Mouse (Mus musculus): ENCODE measurements around the gene Notch1. TPM values are rescaled to one million over a fixed set of nuclear protein-coding genes. Genes with fewer than 3 reads are reported as not detected.

The Notch1 gene
- total RNA-seq, 2 experiments from 2014 or later: 3.3 to 7.3 TPM

DNA sequence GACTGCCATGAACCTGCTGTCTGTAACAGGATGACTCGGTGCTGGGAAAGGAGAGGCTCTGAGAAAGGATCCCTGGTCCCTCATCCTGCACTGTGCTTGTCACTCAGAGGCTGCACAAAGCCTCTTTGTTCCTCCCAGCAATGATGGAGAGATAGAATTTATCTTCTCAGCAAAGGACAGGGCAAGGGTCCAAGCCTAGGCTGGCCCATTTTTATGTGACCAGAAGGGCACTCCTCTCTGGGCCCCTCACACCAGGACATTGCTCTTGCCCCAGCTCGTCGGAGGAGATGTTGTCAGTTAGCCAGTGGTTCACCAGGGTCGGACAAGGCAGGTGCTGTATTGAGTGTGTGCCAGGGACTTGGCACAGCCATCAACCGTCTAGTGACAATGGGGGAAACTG is 16.8 kb upstream of the Notch1 start:
- no peak for ATAC-seq (replicated peaks; ENCODE audit: low FRiP score, poor library complexity, severe bottlenecking)

DNA sequence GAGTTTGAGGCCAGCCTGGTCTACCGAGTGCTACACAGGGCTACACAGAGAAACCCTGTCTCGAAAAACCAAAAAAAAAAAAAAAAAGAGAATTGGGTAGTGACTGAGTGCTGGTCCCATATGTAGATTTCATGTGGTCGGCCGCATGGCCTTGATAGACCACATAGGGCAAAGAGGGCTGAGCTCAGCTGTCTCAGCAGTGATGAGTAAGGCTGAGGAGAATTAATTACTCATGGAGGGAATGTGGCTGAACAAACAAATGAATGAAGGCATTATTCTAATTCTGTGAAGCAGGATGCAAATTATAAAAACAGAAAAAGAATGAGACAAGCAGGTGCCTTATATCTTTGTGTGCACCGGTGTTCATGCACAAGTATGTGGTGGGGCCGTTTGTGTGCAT is 15.4 kb upstream of the Notch1 start:
- ATAC-seq (replicated peaks; ENCODE audit: low FRiP score, poor library complexity, severe bottlenecking): no peak

GRCm38 (mm10) chr2:26529881-26530280 is 13.4 kb upstream of the Notch1 start:
- ATAC-seq (replicated peaks; ENCODE audit: low FRiP score, poor library complexity, severe bottlenecking): no peak

DNA sequence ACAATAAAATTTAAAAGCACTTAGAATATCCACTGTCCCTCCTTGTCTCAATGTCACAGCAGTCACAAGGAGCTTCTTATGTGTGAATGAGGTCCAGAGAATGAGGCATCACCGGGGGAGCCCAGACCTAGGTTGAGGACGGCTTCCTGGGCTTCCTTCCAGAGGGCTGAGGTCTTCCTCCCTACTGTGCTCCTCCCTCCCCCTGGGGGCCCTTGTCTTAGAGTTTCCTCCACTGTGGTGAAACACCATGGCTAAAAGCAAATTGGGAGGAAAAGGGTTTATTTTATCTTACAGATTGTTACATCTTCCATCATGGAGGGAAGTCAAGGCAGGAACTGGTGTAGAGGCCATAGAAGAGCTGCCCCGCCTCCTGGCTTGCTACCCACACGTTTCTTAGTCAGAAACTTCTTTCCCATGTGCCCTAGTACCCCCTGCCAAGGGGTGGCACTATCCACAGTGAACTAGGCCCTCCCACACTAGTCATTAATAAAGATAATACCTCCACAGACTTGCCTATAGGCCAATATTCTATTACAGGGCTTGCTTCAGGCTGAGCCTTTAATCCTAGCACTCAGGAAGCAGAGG is 12.8 kb upstream of the Notch1 start:
- no peak for ATAC-seq (replicated peaks; ENCODE audit: low FRiP score, poor library complexity, severe bottlenecking)

DNA sequence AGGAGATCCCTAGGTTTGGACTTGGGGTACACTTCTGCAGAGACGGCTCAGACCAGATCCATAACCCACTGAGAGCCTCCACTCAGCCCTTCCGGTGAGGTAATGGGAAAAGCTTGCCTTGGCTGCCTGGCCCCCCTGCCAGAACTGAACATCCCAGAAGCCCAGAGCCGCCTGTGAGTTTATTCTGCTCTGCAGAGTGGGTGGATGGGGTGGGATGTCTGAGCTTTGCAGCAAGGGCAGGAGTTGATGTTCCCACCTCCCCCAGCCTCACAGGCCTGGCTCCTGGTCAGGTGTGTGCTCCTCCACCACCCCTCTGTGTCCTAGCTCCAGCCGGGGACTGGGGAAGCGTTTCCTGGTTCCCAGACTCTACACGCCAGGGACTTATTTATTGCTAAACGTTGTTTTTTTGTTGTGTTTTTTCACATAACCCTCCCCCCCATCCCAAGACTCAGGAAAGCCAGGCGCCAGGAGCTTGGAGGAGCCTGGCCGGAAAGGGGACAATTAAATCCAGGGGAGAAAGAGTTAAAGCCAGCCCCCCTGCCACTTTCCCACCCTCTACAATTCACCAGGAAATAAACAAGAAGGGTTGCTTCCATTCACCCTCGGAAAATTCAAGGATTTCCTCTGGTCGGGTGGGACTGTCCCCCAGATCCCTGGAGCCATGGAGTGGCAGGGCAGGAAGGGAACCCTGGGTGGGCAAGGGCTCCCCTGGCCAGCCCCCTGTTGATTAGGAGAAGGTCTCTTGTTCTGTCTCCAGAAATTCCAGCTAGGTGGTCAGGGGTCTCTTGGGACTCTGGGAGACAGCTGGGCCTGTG is 10.2 kb upstream of the Notch1 start:
- ATAC-seq (replicated peaks; ENCODE audit: low FRiP score, poor library complexity, severe bottlenecking): no peak

DNA sequence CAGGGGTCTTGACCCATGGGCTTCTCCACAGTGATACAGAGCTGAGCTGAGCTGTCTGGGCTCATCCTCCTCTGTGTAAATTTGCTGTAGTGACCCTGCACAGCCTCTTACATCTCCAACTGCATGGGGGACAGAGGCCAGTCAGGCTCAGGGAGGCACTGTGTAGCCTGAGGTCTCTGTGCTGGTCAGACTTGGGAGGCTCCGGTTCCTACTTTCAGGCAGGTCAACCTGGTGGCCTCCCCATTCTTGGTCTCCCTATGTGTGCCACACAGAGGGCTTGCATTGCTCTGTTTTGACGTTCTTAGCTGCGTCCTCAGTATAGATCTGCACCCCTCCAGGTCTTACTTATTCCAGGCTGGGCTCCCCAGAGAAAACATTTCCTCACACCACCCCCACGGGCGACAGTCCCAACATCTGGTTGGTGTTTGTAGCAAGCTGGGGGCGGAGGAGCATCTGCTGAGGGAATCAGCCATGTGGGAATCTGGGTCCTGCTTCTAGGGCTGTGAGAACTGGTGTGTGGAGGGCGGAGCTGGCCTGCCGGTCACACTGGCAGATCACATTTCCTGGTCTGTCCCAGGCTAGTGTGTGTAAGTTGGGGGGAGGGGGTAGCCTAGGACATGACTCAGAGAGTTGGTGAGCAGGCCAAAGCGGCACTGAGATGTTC is 9.0 kb upstream of the Notch1 start:
- ATAC-seq (replicated peaks; ENCODE audit: low FRiP score, poor library complexity, severe bottlenecking): no peak

- no peak for ATAC-seq (replicated peaks; ENCODE audit: low FRiP score, poor library complexity, severe bottlenecking)
Measured at GRCm38 (mm10) chr2:26522327-26522726, 5.9 kb upstream of the Notch1 start.

- no peak for ATAC-seq (replicated peaks; ENCODE audit: low FRiP score, poor library complexity, severe bottlenecking)
Measured at GRCm38 (mm10) chr2:26519753-26520152, 3.3 kb upstream of the Notch1 start.

DNA sequence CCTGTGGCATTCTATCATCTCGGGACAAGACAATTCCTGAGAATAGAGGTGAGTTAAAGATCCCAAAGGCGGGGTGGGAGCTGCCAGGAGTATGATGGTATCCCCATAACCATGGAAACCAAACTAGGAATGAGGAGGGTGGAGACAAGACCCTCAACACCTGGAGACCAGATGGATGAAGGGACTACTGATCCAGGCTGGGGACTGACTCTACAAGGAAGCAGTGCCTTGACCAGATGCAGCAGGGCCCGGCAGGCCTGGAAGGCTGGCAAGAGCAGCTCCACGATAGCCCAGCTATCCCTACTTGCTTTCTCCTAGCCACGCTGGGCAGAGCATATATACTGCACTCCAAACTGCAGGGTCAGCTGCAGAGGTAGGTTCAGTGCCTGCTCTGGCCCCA is 524 bp upstream of the Notch1 start:
- no peak for ATAC-seq (replicated peaks; ENCODE audit: low FRiP score, poor library complexity, severe bottlenecking)

- no peak for ATAC-seq (replicated peaks; ENCODE audit: low FRiP score, poor library complexity, severe bottlenecking)
Measured at GRCm38 (mm10) chr2:26515335-26515734, 1.1 kb downstream of the Notch1 start.

DNA sequence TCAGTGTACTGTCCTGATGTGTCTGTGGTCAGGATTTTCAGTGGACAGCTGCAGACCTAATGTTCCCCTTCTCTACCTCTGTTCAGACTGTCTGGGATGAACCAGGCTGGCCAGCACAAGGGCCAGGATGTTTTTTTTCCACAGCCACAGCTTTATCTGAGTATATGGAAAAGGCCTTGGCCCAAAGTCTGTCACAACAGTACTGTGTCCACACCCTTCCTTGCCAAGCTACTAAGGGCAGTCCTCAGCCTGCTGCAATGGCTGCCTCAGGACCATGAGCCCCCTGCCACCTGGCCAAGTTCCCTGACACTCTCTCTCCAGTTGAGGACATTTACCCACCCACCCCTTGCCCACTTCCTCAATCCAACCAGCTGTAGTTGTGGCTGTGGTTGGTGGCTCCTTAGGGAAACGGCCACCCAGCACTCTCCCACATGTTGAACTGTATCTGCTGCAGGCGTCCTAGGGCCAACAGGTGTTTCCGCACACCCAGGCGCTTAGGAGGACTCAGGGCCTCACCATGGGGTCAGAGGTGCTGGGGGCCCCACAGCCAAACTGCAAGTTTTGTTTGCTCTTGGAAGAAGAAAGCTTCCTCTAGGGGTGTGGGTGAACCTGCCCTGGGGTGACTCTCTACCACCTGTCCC is 3.2 kb downstream of the Notch1 start:
- no peak for ATAC-seq (replicated peaks; ENCODE audit: low FRiP score, poor library complexity, severe bottlenecking)

- ATAC-seq (replicated peaks; ENCODE audit: low FRiP score, poor library complexity, severe bottlenecking): no peak
Measured at GRCm38 (mm10) chr2:26508661-26509060, 7.8 kb downstream of the Notch1 start.

- no peak for ATAC-seq (replicated peaks; ENCODE audit: low FRiP score, poor library complexity, severe bottlenecking)
Measured at GRCm38 (mm10) chr2:26507961-26508391, 8.5 kb downstream of the Notch1 start.

- no peak for ATAC-seq (replicated peaks; ENCODE audit: low FRiP score, poor library complexity, severe bottlenecking)
Measured at GRCm38 (mm10) chr2:26507481-26507886, 9.0 kb downstream of the Notch1 start.

DNA sequence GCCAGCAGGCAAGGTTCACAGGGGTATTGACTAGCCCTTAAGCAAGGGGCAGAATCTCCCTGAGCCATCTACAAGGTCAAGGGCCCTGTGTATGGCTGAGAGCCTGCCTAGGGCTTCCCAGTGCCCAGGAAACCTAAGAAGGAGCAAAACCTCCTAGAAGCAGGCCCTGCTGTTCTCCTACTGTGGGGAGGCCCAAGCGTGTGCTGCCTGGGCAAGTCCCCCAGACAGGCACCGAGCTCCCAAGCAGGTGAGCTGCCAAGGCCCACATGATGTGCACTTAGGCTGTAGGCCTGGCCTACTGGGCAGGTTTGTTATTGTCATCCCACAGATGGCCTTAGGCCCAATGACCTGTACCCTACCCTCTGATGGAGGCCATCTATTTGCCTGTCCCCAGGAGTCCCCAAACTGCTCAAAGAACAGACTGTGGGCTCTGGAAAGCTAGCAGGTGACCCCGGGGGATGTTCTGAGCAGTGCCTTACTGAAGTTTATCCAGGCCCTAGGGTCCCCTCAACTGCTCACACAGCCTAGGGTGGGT is 9.7 kb downstream of the Notch1 start:
- no peak for ATAC-seq (replicated peaks; ENCODE audit: low FRiP score, poor library complexity, severe bottlenecking)

- ATAC-seq (replicated peaks; ENCODE audit: low FRiP score, poor library complexity, severe bottlenecking): no peak
Measured at GRCm38 (mm10) chr2:26504772-26505480, 11.5 kb downstream of the Notch1 start.

DNA sequence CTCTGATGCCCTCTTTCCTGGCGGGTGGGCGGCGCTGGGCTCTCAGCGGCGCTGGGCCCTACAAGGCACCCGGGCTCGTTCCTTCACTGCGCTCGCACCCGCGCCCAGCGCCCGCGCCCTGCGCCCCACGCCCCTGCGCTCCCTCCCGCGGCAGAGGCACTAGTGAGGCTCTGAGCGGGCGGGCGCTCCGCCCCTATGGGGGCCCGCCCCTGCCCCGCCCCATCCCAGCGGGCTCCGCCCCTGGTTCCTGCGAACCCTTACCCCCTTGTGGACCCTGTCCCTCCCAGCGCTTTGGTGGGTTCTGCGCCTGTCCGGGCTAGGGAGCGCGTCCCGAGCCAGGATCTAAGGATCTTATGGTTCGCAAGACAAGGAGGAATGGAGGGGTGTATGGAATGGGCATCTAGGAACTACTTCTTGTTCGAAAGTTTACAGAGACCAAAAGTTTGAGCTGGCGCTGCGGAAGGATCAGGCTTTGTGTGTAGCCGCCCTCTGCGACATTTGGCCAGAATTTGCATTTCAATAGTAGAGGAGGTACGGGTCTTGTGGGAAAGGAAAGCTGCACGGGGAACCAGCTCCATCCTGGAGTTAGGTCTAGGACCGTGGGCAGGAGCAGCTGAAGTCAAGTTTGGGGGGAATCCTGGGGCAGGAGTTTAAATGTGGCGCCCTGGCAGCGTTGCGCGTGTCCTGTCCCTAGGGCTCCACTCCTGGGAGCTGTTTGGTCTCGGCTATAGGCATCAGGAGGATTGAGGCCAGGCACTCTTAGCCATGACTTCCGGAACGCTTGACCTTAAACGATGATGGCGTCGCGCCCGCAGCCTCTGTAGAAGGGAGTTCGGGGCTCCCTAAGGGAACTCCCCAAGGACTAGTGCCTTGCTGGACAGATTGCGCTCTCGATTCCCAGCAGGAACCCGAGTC is 12.5 kb downstream of the Notch1 start:
- ATAC-seq (replicated peaks; ENCODE audit: low FRiP score, poor library complexity, severe bottlenecking): no peak

DNA sequence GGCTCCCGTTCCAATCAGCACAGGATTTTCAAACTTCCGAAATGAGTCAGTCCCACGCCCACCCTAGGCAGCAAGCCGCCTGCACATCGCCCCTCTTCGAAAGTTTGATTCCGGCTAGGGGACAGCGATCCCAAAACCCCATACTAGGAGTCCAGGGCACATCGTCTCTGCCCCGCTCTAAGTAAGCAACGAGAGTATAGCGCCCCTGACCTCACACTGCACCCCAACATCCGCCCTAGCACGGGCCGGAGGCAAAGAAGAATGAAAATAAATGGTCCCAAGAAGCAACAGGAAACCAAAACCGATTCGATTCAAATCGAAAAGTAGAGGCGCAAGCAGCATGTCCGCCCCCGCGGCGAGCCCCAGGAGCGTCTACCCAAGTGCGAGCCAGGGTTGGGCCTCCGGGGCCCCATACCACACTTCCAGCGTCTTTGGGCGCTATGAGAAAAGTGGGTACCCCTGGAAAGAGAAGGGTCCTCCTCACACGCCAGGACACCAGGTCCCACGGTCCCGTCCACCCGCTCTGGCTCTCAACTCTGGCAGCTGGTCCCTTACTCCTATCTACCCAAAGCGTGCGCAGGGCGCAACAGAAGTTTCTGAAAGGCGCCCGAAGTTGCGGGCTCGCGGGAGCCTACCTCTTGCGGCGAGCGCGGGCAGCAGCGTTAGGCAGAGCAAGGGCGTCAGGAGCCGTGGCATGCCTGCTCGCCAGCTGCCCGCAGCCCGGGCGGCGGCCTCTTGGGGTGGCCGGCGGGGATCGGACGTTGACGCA is 13.4 kb downstream of the Notch1 start:
- no peak for ATAC-seq (replicated peaks; ENCODE audit: low FRiP score, poor library complexity, severe bottlenecking)

Measured in erythroblast, adult 5-6 weeks (primary cell).